Mouse (Mus musculus) brain, embryonic 14.5 days (tissue): ENCODE measurements around the gene Tnfaip8l2. TPM values are rescaled to one million over a fixed set of nuclear protein-coding genes. Genes with fewer than 3 reads are reported as not detected.

Experiments
- DNase-seq: peaks from one replicate; pipeline ENCODE4 v3.0.0-alpha.2; 2011; ENCODE audit warnings: low read depth
- CTCF ChIP-seq: fragments of 200-500 bp; IDR thresholded peaks from 2 replicates; pipeline ENCODE4 v1.5.1; 2012; ENCODE audit warnings: inconsistent platforms, mild to moderate bottlenecking, moderate library complexity, borderline replicate concordance; ENCODE audit not compliant: insufficient read depth, insufficient read length; ENCODE audit errors: extremely low read depth
- POLR2A ChIP-seq: fragments of 200-500 bp; IDR thresholded peaks from 2 replicates; pipeline ENCODE4 v1.6.1; 2012; ENCODE audit warnings: mild to moderate bottlenecking, inconsistent platforms, borderline replicate concordance; ENCODE audit not compliant: poor library complexity, insufficient read depth, insufficient read length, severe bottlenecking; ENCODE audit errors: extremely low read depth
- polyA plus RNA-seq: library from polyadenylated mRNA; depleted of rRNA; stranded (reverse); fragments of >200 nt; gene quantifications from 2 replicates; pipeline ENCODE4 v1.2.3, GENCODE M21; 2012

The Tnfaip8l2 gene
- polyA plus RNA-seq, 1 experiment = 2.4 TPM

GRCm38 (mm10) chr3:95172526-95173255, 30.5 kb upstream of the Tnfaip8l2 start:
- no peak for DNase-seq
- TF ChIP-seq POLR2A (no peak), CTCF (no peak)

DNA sequence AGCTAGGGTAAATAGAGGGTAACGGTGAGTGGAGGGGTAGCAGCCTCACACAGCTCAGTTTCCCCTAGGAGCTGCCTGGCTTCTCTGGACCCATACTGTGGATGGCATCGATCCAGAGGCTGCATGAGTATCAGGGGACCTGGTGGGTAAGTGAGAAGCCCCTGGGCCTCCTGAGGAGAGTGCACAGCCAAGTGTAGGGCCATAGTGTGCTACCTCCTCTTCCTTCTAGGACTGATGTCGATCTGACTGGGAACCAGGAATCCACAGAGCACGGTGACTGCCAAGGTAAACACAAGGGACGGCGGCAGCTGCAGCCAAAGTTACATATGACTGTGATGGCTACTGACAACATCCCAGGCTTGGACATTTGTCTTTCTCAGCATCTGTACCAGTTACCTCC, 28.9 kb upstream of the Tnfaip8l2 start:
- no peak for TF ChIP-seq CTCF
- DNase-seq = no peak

- no peak for DNase-seq
- TF ChIP-seq POLR2A = no peak
- no peak for TF ChIP-seq CTCF
These were observed 27.8 kb upstream of the Tnfaip8l2 start for GRCm38 (mm10) chr3:95169996-95170395.

- TF ChIP-seq POLR2A (no peak), CTCF (no peak)
These were observed 22.7 kb upstream of the Tnfaip8l2 start for GRCm38 (mm10) chr3:95164840-95165239.

DNA sequence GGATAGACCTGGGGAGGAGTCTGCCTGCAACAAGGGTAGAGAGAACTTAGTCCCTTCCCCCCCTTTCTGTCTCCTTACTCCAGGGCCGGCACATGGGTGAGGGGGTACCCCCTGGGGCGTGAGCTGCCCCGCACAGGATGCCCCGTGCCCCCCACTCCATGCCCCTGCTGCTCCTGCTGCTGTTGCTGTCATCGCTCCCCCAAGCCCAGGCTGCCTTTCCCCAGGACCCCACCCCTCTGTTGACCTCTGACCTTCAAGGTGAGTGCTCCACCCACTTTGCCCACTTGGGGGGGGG, 22.0 kb upstream of the Tnfaip8l2 start:
- DNase-seq = no peak
- TF ChIP-seq POLR2A = no peak
- no peak for TF ChIP-seq CTCF

More at GRCm38 (mm10) chr3:95164840-95165239, 22.7 kb upstream of the Tnfaip8l2 start:
- DNase-seq = no peak

DNA sequence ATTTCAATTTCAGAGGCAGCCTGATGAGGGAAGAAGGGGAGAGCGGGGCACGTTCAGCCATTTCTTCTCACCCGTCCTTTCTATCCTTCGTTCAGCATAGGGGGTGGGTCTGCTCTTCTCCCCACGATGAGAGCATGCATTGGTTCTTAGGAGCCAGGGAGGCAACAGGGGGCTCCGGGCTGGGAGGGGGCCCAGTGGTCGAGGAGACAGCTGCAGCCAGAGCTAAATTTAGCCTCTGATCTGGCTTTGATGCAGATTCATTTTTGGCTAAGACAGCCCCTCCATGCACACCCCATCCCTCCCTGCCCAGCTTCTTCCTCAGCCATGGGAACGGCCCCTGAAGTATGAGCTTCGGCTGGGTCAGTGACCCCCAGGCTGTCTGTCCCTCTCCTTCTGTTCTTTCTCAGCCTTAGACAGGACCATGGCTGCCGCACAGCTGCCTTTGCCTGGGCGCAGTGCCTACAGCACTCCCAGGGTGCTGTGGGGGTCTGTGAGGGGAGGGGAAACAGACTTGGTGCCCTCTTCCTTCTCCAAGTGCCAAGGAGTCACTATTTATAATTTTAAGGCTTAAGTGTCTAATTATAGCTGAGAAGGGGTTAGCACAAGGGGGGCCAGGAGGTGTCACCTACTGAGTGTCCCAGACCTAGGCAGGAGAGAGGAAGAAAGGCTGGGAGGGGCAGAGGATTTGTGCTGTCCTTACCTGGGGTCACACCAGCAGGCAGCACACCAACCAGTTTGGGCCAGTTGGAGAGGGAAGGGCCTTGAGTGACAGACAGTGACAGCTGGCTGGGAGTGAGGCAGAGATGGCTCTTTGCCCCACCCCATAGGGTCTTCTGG, 21.5 kb upstream of the Tnfaip8l2 start:
- no peak for TF ChIP-seq POLR2A
- TF ChIP-seq CTCF = no peak
- no peak for DNase-seq

- TF ChIP-seq POLR2A (no peak), CTCF (no peak)
- DNase-seq = no peak
These were observed 20.1 kb upstream of the Tnfaip8l2 start for GRCm38 (mm10) chr3:95162345-95162628.

DNA sequence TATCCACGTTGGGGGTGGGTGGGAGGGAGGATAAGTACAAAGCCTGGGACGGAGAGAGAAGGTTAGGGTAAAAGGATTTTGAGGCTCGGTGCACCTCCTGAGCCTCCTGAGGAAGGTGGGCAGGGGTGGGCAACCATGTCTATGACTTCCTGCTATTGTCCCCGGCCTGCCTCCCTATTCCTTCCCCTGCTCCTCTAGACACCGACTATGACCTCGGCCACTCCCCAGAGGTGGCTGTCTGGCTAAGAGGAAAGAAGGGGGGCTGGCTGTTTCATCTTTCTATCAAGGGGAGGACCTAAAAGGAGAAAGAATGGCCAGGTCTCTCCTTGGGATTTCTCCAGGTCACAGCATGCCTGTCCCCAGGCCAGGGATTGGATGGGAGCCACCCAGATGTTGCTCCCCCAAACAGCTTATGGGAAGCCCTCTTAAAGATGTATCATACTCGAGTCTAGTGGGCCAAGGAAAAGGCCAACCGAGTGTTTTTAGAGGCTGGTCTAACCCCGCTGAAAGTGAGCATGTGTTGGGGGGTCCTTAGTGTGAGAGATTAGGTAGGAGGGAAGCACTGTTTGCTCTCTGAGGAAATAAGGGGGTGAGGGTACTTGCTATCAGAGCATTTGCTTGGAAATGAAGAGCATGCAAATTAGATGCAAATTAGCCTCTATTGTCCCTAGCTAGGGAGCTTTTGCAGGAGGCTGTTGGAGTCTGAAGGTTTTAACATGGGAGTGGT, 19.6 kb upstream of the Tnfaip8l2 start:
- TF ChIP-seq POLR2A (no peak), CTCF (no peak)
- DNase-seq = peak; percentile 75

DNA sequence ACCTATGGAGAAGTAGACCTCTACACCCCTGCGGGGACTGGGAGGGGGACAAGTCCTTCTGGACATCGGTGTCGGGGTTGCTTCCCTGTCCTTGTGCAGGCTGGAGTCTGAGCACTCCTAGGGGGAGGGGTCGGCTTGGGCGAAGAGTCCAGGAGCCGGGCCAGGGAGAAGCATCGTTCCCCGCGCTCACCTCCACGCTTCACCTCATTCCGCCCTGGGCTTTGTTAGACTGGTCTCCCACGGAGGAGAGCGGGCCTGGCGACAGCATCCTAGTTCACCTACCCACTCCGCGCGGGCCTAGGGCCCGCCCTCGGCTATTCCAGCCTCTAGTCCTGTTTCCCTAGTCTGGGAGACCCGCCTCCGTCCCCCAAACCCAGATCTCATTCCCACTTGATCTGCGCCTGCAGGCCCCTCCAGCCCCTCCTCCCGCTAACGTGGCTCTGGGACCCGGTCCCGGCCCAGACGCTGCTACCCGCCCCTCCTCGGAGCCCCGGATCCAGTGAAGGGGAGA, 18.9 kb upstream of the Tnfaip8l2 start:
- TF ChIP-seq CTCF = no peak
- DNase-seq = peak; percentile 46

GRCm38 (mm10) chr3:95159987-95160963, 18.1 kb upstream of the Tnfaip8l2 start, which contains the start of gene Sema6c:
Sema6c (plus strand) TSS chr3:95160457.
- peak; percentile 63; the same call in 1 of the 2 replicates for TF ChIP-seq POLR2A
- TF ChIP-seq CTCF = no peak

More at GRCm38 (mm10) chr3:95159987-95160963, 18.1 kb upstream of the Tnfaip8l2 start, which contains the start of gene Sema6c:
- peak; percentile 96 for DNase-seq
